Mouse (Mus musculus) heart, embryonic 14.5 days (tissue): ENCODE results near the gene Zfp763. TPM values are rescaled to one million over a fixed set of nuclear protein-coding genes. Genes with fewer than 3 reads are reported as not detected.

Experiments used
- ATAC-seq: fragments of 200-750 bp; cut with Nextera tagmentation; 2 replicates; pipeline ENCODE4 v1.8.0; 2017; ENCODE audit warnings: low read depth, moderate TSS enrichment; ENCODE audit not compliant: insufficient number of reproducible peaks, insufficient read depth, low FRiP score
- H3K27ac ChIP-seq, 2 experiments: fragments of 200-500 bp in 1 of 2; fragments of 300-500 bp in 1 of 2; sonication (generic) in 1 of 2; replicated peaks in 1 of 2; 2 replicates each; pipeline ENCODE4 v1.5.1; 2012 to 2014; ENCODE audit warnings: low read depth in 2 of 2, low read length in 2 of 2, control low read depth in 1 of 2, mild to moderate bottlenecking in 1 of 2, mixed read lengths in 1 of 2; ENCODE audit not compliant: control insufficient read depth in 1 of 2, insufficient read depth in 1 of 2
- H3K27me3 ChIP-seq: fragments of 300-500 bp; sonication (generic); 2 replicates; pipeline ENCODE4 v1.6.1; 2014; ENCODE audit warnings: mild to moderate bottlenecking, low read length, control low read depth; ENCODE audit not compliant: control insufficient read depth, insufficient read depth
- H3K36me3 ChIP-seq: fragments of 300-500 bp; sonication (generic); 2 replicates; pipeline ENCODE4 v1.6.1; 2014; ENCODE audit warnings: mild to moderate bottlenecking, control low read depth, low read length, mixed read lengths; ENCODE audit not compliant: control insufficient read depth, insufficient read depth
- H3K4me1 ChIP-seq, 2 experiments: fragments of 200-500 bp in 1 of 2; fragments of 300-500 bp in 1 of 2; sonication (generic) in 1 of 2; 2 replicates each; pipeline ENCODE4 v1.6.1; 2012 to 2014; ENCODE audit warnings: low read length in 2 of 2, control low read depth in 1 of 2, mixed read lengths in 1 of 2; ENCODE audit not compliant: control insufficient read depth in 2 of 2, insufficient read depth in 2 of 2
- H3K4me2 ChIP-seq: fragments of 300-500 bp; sonication (generic); 2 replicates; pipeline ENCODE4 v1.6.1; 2014; ENCODE audit warnings: mild to moderate bottlenecking, low read length
- H3K4me3 ChIP-seq, 2 experiments: fragments of 200-500 bp in 1 of 2; fragments of 300-500 bp in 1 of 2; sonication (generic) in 1 of 2; 2 replicates each; pipeline ENCODE4 v1.5.1; 2012 to 2014; ENCODE audit warnings: low read length in 2 of 2, mild to moderate bottlenecking in 2 of 2, control low read depth in 1 of 2, low read depth in 1 of 2, moderate library complexity in 1 of 2; ENCODE audit not compliant: control insufficient read depth in 1 of 2, insufficient read depth in 1 of 2
- H3K9ac ChIP-seq: fragments of 300-500 bp; sonication (generic); 2 replicates; pipeline ENCODE4 v1.6.1; 2014; ENCODE audit warnings: mild to moderate bottlenecking, low read length
- H3K9me3 ChIP-seq: fragments of 300-500 bp; sonication (generic); 2 replicates; pipeline ENCODE4 v1.6.1; 2016; ENCODE audit warnings: low read length, control low read depth; ENCODE audit not compliant: control insufficient read depth
- WGBS: fragments of 180-500 bp; shearing (Covaris S2); extraction: QIAGEN DNeasy Blood & Tissue Kit; methylation state at CpG from one replicate; pipeline ENCODE4 v1.1.7; 2014; 5-methylcytosine and 5-hydroxymethylcytosine counted together
- polyA plus RNA-seq: library from polyadenylated mRNA; unstranded; fragments of >200 nt; fragmentation: Nextera tagmentation; extraction: Ambion mirVana; gene quantifications from 2 replicates; pipeline ENCODE4 v1.2.1, GENCODE M21; 2014

The Zfp763 gene
- polyA plus RNA-seq, 1 experiment from 2014 or later, result 6.6 TPM

DNA sequence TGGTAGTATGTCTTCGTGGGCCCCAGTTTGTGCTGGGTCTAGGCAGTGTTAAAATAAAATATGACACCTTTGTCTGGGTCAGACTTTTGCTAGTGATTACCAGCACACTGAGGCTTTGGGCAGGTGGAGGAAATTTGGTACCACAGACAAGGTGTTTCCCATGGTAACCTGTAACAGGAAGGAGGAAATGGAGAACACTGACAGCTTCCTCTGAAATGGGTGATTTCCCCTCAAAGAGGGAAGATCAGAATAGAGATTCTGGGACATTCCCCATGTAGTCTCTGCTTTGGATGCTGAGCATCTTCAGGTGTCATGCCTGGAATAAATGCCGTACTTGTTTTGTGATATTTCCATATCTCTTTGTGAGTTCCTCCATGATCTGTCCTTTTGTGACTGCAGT, 34.7 kb downstream of the Zfp763 start:
- H3K27ac ChIP-seq, result no peak overlapping the region
- H3K9ac ChIP-seq, result no peak overlapping the region
- H3K4me3 ChIP-seq, result no peak overlapping the region
- no peak overlapping the region for H3K4me2 ChIP-seq
- H3K9me3 ChIP-seq, result peaks cover 13% of the 10 kb centered on the region
- no peak for ATAC-seq
- peaks cover 5% of the 10 kb centered on the region in 2 experiments; a peak in 3 of 4 replicates for H3K4me1 ChIP-seq
- peaks cover 34% of the 10 kb centered on the region for H3K36me3 ChIP-seq
- WGBS, result 91% methylated on average over 2 of the region's 2 CpGs
- H3K27me3 ChIP-seq, result no peaks in the 10 kb centered on the region

DNA sequence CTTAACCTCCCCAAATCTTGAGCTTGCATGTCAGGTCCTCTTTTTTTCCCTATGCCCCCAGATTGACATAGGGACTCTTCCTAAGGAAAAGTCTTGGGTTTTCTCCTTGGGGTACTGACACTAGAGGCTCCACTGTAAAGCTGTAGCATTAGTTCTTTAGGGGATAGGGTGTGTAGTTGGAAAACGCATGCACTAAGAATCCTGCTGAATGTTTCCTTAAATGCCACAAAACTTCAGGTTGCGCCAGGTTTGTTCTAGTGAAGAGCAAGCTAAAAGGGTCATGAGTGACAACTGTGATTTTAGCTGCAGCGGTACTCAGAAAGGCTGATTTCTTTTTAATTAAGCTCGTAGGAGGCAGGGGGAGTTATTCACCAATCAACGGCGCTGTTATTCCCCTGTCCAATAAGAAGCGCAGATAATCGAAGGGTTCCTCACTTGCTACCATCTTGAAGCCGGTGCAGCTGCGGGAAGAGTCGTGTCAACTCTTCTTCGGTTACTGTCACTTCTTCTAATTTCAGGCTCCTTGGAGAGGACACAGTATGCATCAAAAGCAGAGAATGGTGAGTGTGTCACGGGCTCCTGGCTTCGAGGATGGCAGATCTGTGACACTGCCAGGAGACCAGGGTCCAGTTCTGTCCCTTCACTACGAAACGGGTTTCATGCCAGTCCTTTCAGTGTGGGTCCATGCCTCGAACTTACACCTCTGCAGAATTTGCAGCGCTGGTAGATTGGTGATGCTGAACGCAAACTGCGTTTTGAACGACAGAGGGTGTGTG, 40.3 kb downstream of the Zfp763 start, which contains the start of gene Zfp952:
TSS of gene Zfp952 (plus strand) at position 431 of the 776 bp plus-strand sequence.
- Histone ChIP-seq H3K27ac (peak within 1 kb of the TSS; percentile 47 to 65; a peak in 3 of 4 replicates), H3K36me3 (peaks cover 11% of the 10 kb centered on the region), H3K4me1 (peaks cover 5% of the 10 kb centered on the region in 2 experiments; a peak in 3 of 4 replicates), H3K9ac (peak within 1 kb of the TSS; percentile 79), H3K4me2 (peak within 1 kb of the TSS; percentile 63), H3K9me3 (no peaks in the 10 kb centered on the region), H3K4me3 (peak within 1 kb of the TSS; percentile 69 to 73), H3K27me3 (no peaks in the 10 kb centered on the region)
- 3% methylated on average over 21 of the region's 21 CpGs for WGBS
- peak; percentile 88 for ATAC-seq

DNA sequence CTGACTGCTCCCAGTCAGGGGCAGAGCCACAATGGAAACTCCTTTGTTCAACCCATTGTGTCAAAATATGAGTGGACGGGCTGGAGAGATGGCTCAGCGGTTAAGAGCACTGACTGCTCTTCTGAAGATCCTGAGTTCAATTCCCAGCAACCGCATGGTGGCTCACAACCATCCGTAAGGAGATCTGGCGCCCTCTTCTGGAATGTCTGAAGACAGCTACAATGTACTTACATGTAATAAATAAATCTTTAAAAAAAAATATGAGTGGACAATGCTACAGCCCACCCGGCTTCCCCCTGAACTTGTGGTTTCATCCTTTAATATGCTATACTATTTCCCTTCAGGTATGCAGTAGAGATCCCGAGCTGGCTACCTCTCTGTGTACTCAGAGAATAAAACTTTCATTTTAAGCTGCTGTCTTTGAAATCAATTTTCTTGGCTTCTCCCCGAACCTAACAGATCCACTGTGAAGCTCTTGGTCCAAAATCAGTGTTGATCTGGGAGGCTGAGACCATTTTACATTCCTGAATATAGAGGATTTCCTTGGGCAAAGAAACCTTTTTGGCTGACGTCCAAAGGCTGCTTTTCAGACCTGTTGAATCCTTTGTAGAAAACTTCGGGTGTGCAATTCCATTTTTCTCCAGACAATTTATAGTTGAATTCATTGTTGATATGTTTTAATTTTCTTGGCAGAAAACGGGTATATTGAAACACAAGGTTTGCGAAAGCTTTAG, 41.1 kb downstream of the Zfp763 start:
- Histone ChIP-seq H3K36me3 (peaks cover 11% of the 10 kb centered on the region), H3K4me2 (peak overlapping the region; percentile 63), H3K9ac (peak overlapping the region; percentile 79), H3K4me1 (peaks cover 5% of the 10 kb centered on the region in 2 experiments; a peak in 3 of 4 replicates), H3K4me3 (peak overlapping the region; percentile 69 to 73; a peak in 3 of 4 replicates), H3K27me3 (no peaks in the 10 kb centered on the region), H3K9me3 (no peaks in the 10 kb centered on the region), H3K27ac (no peak overlapping the region)
- WGBS, result 69% methylated on average over 12 of the region's 12 CpGs
- no peak for ATAC-seq

DNA sequence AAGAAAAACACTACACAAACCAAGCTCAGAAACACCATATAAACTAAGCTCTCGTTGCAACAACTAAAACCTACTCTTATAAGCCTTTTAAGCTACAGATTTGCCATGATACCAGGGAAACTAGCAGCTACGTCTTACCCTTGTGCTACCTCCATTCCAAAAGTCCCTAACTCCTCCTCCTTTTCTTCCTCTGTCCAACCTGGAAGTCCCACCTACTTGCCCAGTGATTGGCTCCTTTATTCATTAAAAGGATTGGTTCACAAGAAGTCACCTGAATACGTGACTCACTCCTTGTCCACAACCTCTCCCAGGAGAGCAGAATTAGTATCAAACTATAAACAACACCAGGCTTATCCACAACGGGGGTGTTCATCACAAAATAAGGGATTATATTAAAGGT, 46.9 kb downstream of the Zfp763 start:
- Histone ChIP-seq H3K36me3 (no peaks in the 10 kb centered on the region), H3K27me3 (no peaks in the 10 kb centered on the region), H3K4me2 (no peak overlapping the region), H3K9ac (no peak overlapping the region), H3K4me1 (no peaks in the 10 kb centered on the region), H3K4me3 (no peak overlapping the region), H3K9me3 (no peaks in the 10 kb centered on the region), H3K27ac (no peak overlapping the region)
- no peak for ATAC-seq
- 73% methylated on average over 4 of the region's 4 CpGs for WGBS

DNA sequence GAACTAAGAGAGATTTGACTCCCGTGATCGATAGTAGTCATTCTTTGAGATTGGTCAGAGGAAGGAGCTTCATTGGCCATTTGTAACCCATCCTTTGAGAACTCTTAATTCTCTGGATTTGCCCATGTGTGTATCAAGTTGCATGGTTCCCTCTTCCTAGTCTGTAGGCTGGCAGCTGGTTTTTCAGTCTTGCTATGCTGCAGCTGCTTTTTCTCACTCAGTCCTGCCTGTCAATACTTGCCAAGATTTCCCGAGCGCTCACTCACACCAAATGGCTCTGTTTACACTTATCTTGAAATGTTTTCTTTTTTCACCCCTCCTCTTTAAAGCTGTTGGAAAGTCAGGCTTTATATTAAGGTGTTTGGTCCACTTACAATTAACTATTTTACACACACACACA, 51.8 kb downstream of the Zfp763 start:
- ATAC-seq, result no peak
- Histone ChIP-seq H3K27ac (no peak overlapping the region), H3K4me1 (no peaks in the 10 kb centered on the region), H3K9me3 (0 out of 2 replicates have a peak, but pooled peaks cover 4% of the 10 kb centered on the region), H3K4me3 (no peak overlapping the region), H3K27me3 (no peaks in the 10 kb centered on the region), H3K9ac (no peak overlapping the region), H3K4me2 (no peak overlapping the region), H3K36me3 (peaks cover 35% of the 10 kb centered on the region)
- 63% methylated on average over 4 of the region's 4 CpGs for WGBS

Other genes with a start within 250 kb of the Zfp763 start
- gene Zfp871, start 245.1 kb downstream of the Zfp763 start, polyA plus RNA-seq, result 32.5 and 34.7 TPM in 2 replicates
- gene Zfp811, start 223.5 kb downstream of the Zfp763 start, polyA plus RNA-seq, result 0.74 and 1.3 TPM in 2 replicates
- gene Zfp799, start 203.1 kb downstream of the Zfp763 start, polyA plus RNA-seq, result 9.1 and 13.0 TPM in 2 replicates
- 6.6 and 8.4 TPM in 2 replicates for gene Zfp870, start 141.8 kb downstream of the Zfp763 start, polyA plus RNA-seq
- gene Cyp4f14, start 116.1 kb downstream of the Zfp763 start, polyA plus RNA-seq, result not detected in 2 replicates
- gene Cyp4f13, start 86.0 kb downstream of the Zfp763 start, polyA plus RNA-seq, result 11.4 and 11.8 TPM in 2 replicates
- 5.0 and 5.4 TPM in 2 replicates for gene Zfp472, start 67.6 kb downstream of the Zfp763 start, polyA plus RNA-seq
- gene Zfp952, start 40.3 kb downstream of the Zfp763 start, polyA plus RNA-seq, result 9.5 TPM in 2 replicates
- not detected in 2 replicates for gene 4921501E09Rik, start 34.7 kb upstream of the Zfp763 start, polyA plus RNA-seq
- gene Zfp563, start 55.9 kb upstream of the Zfp763 start, polyA plus RNA-seq, result 3.9 and 7.2 TPM in 2 replicates
- 0.12 TPM in 1 of 2 replicates, not detected in the other for gene Morc2b, start 106.3 kb upstream of the Zfp763 start, polyA plus RNA-seq
- 0.04 TPM in 1 of 2 replicates, not detected in the other for gene Olfr55, start 135.0 kb upstream of the Zfp763 start, polyA plus RNA-seq
- gene Olfr239, start 157.9 kb upstream of the Zfp763 start, polyA plus RNA-seq, result not detected in 2 replicates
- gene Olfr1564, start 188.3 kb upstream of the Zfp763 start, polyA plus RNA-seq, result not detected in 2 replicates
- gene Zfp955a, start 221.7 kb upstream of the Zfp763 start, polyA plus RNA-seq, result 14.4 and 14.7 TPM in 2 replicates
- gene Olfr63, start 231.3 kb upstream of the Zfp763 start, polyA plus RNA-seq, result not detected in 2 replicates